Mouse (Mus musculus) gastrocnemius, adult 8-10 months (tissue): ENCODE measurements around the gene Isca1. TPM values are rescaled to one million over a fixed set of nuclear protein-coding genes. Genes with fewer than 3 reads are reported as not detected.
A peak's percentile ranks its signal among the peaks of the same experiment; 100 is the strongest.
"Not testable (repeated sequence)": the region's sequence is repeated elsewhere in the genome, so short reads cannot be mapped to it uniquely, and the experiment has no call there.

Source experiments
- DNase-seq, 2 experiments: peaks; one replicate each; pipeline ENCODE4 v3.0.0; 2022; ENCODE audit warnings: low spot score in 2 of 2
- total RNA-seq, 4 experiments: library from RNA; stranded (reverse); gene quantifications; 2 replicates each; pipeline ENCODE4 v1.2.4; 2022

Gene Isca1
- 100 to 1,000 TPM; 159 to 209 (median 180) TPM for total RNA-seq

DNA sequence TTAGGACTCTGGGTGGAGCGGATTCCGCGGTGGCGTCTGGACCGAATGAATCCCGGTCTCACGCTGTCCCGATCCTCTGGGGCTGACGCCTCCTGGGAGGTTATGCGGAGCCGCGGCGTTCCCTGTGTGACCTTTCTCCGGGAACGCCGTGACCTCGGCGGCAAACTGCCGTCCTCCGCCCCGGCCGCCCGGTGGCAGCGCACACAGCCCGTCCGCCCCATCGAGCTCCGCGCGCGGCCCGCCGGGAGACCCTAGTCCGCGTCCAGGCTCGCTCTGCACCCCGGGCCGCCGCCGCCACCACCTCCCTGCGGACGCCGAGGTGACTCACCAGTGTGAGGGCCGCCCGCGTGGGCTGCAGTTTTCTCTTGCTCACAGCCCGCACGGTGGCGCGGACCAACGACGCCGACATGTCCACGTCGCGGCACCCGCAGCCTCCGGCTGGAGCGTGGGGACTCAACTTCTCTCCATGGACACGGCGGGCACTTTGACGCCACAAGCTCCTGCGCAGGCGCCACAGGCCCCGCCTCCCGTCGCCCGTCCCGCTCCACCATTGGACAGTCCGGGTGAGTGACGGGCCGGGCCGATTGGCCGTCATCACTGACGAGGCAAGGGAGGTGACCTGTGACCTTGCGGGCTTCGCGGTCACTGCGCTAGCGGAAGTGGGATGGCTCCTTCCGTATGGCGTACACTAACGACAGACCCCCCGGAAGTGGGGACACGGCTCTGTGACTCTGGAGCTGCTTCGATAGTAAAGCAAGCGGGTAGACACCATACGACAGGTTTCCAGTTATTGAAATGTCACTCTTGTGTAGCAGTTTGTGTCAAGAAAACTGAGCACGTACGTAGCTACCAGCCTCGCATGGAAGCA lies at the start of gene Isca1:
TSS of gene Isca1 (minus strand) at position 515 of the 868 bp plus-strand sequence.
- DNase-seq, result peak; percentile 98

DNA sequence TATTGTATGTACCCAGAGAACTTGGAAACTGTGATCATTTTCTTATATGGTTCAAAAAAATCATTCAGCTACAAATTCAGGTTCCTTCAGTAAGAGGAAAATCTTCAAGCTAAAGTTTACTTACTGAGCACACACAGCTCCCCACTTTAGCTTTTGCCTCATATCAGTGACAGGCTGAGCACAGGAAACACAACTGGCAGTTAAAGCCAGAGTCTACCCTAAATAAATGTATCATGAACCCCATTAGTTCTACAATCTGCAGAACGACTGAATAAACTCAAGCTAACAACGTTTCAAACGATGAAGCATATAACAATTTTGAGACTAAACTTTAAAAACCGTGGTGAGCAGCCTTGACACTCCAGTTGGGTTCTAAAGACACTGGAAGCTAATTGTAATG lies 47.7 kb upstream of the Isca1 start:
- DNase-seq, result no peak

DNA sequence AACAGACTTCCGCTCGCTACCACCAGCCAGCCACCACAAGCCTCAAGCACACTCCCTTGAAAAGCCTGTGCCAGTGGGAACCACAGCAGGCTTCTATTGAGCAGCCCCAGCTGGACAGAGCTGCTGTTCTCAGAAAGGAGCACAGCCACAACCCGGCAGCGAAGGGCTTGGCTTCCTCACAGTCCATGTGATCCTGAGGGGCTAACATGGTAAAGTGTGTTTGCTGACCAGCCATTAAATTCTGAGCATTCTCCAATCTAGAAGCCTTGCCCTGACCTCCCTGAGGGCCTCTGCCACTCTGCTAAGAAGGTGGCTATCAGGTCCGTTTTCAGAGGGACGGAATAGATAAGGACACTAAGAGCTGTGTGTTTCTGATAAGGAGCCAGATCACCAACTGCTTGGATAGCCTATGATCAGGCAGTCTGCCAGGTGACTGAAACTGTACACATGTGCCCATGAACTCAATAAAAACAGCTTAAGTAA lies 44.5 kb upstream of the Isca1 start:
- DNase-seq, result no peak

DNA sequence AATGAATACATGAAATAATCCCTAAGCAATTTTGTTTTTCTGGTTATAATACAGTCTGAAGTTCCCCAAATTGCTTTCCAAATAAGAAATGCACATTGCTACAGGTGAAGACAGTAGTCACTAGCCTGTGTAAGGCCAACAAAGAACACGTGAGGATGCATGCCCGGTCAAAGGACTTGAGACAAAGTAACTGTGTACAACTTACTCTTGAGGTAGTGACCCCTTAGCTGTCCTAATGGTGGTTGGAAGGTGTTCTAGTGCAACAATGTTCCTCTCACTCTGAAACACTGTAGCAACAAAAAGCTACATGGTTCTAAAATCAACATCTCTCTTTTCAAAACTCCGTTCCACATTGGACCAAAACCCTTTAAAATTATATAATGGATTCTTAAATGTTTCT lies 42.0 kb upstream of the Isca1 start:
- no peak for DNase-seq

DNA sequence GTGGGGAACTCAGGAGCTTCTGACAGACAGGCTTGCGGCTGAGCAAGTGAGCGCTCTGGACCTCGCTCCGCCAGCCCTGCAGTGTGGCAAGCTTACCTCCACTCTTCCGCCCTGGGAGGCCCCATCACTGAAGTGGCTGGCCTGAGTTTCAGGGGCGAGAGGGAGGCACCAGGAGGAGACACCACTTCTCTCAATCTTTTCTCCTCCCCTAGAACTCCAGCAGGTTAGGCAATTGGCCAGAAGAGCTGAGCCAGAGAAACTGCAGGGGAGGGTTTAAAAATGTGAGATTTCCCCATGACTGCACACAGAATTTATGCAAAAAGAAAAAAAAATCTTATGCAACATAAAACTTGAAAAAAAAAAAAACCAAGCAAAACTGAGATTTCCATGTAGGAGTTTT lies 31.4 kb upstream of the Isca1 start:
- no peak for DNase-seq

DNA sequence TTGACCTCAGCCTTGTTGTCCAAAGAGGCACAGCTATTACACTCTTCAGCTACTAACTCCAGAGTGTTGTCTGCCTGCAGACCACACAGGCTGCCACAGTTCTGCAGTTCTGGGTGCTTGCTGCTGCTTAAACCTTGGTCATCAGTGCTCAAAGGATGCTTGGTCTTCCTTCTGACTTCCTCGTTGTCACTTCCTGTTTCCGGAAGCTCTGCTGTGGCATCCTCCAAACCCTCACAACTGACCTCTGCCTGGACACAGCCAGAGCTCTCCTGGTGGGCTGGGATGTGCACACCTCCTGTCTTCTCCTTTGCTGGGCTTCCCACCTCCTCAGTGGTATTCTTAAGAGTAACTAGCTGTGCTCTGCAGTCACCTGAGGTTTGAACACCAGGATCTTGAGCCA lies 30.5 kb upstream of the Isca1 start:
- no peak for DNase-seq

DNA sequence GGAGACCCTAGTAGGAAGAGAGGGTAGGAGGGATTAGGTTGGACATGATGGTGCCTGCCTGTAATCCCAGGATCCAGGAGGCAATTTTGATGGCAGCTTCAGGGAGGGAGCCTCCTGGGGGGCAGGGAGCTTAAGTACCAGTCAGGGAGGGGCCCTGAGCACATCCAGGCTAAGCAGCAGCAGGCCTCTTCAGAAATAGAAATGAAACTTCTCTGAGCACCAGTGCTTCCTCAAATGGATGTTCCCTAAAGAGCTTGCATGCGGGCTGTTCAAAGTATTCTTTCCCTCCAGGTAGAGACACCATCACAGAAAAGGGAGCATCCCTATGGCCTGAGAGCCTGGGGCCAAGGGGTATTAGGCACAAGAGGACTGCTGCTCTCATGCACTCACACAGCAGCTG lies 28.7 kb upstream of the Isca1 start:
- no peak for DNase-seq

DNA sequence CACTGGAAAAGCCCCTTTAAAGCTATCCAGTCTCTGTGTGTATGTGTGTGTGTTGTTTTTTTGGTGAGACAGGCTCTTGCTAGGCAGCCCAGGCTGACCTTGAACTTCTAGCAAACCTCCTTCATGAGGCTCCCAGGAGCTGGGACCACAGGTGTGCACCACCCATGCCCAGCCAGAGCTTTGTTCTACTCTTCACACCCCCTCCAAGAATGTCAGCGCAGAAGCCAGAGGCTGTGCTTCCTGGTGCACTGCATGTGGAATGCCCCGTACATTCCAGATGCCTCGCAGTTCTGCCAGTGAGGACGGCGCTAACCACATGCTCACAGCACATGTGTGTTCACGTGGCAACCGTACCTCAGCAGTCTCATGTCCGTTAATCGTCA lies 26.8 kb upstream of the Isca1 start:
- no peak for DNase-seq

DNA sequence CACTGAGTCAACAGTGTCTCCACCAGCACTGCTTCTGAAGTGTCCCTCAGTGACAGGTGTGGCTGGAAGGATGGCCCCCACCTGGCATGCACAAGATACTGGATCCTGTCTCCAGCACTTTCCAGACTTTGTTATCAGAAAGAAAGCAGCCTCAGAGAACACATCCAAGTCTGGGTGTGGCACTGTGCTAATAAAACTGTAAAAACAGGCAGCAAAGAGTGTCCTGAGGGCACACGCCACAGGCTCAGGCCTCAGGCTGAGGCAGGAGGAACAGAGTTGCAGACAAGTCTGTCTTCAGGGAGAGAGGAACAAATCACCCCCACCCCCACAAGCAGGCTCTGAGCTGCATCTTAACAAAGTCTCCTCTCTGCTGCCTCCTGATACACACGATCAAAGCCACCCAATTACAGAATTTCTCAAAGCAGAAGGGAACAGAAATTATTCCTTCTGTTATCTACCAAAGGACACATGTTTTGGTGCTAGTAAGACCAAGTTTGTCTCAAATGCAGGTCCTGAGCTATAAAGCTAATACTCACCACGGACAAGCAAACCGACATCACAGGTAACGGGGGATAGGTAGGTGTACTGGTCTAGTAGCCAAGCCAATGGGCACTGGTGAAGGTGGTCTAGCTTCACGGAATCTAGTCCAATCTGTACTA lies 26.3 kb upstream of the Isca1 start:
- no peak for DNase-seq

DNA sequence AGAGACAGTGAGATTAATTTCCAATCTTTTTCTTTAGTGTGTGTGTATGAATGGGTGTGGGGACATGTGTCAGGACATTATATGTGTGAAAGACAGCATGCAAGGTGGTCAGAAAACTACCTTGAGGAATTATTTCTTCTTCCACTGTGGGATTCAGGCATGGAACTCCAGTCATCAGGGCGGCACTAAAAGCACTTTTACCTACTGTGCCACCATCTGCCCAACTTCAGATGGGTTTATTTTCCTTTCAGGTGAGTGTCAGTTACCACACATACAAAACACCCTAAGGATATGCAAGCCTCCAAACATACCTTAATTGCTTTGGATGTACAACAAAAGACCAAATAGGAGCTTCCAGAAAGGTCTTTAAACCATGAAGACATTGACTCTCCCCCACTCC lies 25.2 kb upstream of the Isca1 start:
- no peak for DNase-seq

DNA sequence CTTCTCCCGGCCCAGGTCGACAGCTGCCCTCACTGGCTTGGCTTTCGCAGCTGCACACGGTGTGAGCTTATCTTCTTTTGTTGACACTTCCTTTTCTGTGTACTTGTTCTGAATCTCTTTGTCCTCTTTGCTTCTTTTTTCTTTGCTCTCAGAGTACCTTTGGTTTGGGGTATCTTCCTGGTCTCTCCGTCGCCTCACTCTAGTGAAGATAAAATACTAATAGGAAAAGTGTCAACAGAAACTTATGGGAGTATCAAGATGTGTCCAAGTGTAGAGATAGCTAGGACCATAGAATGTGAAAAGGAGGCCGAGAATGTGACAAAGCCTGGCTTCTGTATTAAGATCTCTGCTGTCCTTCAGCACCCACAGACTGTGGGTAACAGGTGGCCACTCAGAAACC lies 12.5 kb upstream of the Isca1 start, which contains the start of gene Gm49354:
TSS of gene Gm49354 (minus strand) at position 101 of the 400 bp plus-strand sequence.
- no peak for DNase-seq

DNA sequence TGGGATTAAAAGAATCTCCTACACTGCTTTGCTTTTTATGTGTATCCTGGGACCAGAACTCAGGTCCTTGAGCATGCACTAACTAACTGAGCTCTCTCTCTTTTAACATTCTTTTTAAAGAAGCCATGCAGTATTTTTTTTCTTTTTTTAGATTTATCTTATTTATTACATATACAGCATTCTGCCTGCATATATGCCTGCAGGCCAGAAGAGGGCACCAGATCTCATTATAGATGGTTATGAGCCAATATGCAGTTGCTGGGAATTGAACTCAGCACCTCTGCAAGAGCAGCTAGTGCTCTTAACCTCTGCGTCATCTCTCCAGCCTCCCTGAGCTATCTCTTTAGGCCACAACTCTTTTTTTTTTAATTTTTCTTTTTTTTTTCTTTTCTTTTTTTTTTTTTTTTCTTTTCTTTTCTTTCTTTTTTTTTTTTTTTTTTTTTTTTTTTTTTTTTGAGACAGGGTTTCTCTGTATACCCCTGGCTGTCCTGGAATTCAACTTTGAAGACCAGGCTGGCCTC lies 10.2 kb upstream of the Isca1 start:
- DNase-seq, result not testable (repeated sequence)

DNA sequence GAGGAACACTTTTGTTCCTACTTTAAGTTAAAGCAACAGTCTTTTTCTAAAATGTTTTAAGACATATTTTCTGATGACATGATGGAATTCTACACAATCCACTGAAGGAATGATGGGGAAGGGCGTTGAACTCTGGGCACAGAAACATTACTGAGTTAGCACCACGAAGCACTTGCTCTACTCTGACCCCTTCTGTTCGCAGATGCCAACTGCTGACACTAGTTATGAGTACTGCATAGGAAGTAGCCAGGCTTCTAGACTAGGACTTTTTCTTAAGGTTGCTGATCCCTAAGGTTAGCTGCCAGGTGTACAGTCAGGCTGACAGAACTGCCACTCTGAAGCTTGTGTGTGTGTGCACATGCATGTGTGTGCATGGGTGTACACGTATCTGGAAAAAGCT lies 9.6 kb upstream of the Isca1 start:
- no peak for DNase-seq

DNA sequence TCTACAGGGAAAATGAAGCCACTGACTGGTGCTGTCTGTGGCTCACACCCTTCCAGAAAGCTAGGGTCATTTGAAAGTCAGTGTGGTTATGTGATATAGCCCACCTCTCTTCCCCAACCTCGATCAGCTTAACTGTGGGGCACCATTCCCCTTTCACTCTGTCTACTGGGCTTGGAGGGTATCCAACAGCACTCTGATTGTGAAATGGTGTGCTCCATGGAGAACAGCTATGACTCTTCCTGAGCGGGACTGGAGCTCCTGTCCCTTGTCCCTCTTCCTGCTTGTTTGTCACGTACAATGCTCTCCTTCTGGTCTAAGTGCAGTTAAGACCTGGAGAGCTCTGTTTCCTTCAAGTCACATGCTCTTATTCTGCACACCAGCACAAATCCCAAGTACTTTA lies 5.6 kb upstream of the Isca1 start:
- DNase-seq, result no peak

DNA sequence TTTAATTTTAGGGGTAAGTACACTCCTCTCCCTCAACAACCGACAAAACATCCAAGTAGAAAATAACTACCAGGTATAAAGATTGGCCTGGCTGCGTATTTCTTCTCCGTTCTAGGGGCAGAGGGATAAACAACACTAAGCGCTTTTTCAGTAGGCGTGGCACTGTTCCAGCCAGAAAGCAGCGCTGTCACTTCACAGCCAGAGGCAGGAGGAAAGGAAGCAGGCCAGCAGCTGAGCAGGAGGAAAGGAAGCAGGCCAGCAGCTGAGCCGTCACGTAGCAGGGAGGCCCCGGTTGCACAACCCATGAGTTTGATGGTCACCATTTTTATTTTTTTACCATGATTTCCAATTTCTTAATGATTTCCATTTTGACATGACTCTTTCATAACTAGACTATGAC lies 1.6 kb upstream of the Isca1 start:
- DNase-seq, result peak; percentile 44 to 62

DNA sequence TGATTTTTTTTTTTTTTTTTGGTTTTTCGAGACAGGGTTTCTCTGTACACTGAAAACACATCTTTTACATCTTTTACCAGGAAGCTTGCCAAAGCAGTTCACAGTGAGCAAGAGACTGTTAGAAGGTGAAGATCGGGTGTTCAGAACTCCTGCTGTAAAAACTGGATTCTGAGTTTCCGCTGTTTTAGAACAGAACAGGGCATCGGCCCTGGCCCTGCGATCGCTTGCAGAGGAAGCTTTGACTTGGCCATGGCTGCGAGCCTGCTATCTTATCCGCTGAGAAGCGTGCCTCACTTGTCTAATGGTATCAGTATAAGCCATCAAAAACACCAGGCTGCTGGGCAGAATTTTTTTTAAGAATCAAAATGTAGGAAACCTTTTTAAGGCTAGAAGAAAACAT lies 1.2 kb upstream of the Isca1 start:
- DNase-seq, result no peak

DNA sequence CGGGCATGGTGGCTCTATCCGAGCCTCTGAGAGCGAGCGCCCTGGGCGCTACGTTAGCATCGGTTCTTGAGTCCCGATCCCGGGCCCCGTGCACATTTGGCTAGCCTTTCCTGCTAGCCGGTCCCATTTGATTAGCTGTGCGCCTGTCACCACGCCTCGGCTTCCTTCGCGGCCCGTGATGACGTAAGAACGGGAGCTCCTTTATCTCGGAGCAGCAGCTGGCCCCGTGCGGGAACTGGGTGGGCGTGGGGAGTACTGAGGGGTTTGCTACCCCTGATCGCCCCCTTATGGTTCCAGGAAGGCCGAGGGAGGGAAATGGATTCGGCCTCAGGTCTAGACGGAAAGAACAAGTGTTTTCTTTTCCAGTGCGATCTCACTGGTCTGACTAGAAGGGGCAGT lies 553 bp upstream of the Isca1 start:
- peak; percentile 60 to 68 for DNase-seq

DNA sequence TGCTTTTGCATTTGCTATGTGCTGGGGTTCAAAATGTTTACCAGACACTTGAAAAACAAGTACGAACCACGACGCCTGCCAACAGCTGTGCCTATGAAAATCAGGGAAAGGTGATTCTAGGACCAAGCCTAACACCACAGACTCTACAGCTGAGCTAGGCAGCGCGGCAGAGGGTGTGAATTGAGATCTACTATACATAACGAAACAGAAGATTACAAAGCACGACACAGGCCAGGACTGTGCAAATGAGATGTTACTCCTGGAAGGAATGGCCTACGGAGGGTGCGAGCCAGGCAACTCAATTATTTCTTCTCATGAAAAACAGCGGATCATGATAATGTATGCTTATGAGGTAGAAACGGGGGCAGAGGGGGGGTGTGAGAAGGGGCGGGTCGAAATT lies 1.1 kb downstream of the Isca1 start:
- no peak for DNase-seq

DNA sequence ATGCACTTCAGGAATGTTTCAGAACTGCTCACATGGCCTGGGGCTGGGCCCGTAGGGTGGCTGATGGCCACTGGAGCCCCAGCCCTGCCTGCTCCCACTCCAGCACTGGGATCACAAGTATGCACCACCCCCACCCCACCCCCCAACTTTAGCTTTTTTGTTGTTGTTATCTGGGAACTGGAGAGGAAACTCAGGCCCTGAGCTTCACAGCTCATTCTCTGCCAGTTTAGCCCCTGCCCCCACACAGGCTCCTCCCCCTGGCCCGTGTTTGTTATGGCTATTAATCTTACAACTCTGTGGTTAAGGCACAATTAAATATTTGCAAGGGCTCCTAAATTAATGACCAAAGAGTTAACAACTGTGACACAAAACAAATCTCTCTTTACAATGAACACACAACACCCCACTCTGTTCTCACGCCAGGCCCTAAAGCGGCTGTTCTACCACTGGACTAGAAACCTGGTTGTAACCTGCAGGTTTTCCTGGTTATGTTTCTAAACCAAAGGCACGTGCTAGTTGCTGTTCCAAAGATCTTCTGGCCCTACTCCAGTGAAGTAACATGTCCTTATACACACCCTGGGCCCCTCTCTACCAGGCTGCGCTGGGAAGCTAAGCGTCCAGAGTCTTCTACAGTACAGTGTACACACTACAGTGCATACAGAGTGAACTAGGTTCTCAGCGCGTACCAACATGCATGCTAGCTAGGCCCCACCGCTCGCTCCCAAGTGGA lies 2.7 kb downstream of the Isca1 start:
- DNase-seq, result no peak

DNA sequence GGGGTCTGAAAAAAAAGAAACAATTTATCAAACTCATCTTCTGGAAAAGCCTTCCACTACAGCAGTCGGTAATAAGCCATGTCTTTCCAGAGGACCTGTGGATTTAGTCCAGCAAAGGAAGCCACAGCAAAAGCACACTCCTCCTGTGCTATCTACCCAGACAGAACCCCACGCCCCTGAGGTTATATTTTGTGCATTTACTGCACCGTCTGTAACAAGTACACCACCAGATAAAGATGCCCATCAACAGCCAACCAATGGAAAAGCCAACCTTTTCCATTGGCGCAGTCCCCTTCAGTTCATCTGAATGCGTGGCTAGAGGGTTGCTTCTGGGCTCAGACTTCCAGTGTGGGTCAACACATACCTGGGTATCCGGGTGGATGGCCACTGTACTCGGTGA lies 6.8 kb downstream of the Isca1 start:
- no peak for DNase-seq

DNA sequence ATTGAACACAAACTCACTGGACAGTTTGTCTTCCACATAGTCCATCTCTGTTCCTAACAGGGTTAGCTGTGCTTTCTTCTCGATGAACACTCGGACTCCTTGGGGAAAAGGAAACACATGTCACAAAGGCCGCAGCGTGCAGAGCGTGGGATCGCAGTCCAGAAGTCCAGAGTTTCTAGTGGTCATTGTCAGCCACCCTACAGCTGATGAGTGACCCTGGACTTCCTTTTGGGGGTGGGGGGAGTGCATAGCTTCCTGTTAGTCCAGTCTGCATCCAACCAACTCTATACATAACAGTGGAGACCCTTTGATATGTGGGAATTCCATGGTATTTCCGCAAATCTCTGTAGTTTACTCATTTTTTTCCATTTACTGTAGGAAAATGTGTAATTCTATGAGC lies 12.7 kb downstream of the Isca1 start:
- no peak for DNase-seq

DNA sequence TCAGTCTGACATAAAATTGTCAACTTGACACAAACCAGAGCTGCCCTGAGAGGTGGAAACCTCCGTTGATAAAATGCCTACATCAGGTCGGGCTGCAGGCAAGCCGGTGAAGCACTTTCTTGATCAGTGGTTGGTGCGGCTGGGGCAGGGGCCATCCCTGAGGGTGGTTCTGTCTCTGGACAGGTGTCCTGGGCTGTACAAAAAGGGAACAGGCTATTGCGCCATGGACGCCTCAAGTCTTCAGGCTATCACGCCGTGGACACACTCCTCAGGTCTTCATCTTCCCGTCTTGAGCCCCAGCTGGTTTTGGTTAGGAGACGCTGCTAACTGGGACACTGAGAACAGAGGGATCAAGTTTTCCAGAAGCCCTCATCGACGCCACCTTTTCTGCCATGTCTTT lies 19.3 kb downstream of the Isca1 start:
- DNase-seq, result no peak
